Mouse (Mus musculus): ENCODE results near the gene Lilra6. TPM values are rescaled to one million over a fixed set of nuclear protein-coding genes. Genes with fewer than 3 reads are reported as not detected.
"Not testable (repeated sequence)": the region's sequence is repeated elsewhere in the genome, so short reads cannot be mapped to it uniquely, and the experiment has no call there.

Lilra6 gene
- total and polyA plus RNA-seq, 2 experiments from 2014 or later, result 0.14 TPM; not detected in 1

- ATAC-seq (ENCODE audit: insufficient read depth, low read depth) (no peak), DNase-seq (ENCODE audit: low spot score) (no peak)
- H3K36me3 ChIP-seq (replicated peaks; ENCODE audit: control insufficient read depth, insufficient read depth, low read length), result no peaks in the 10 kb centered on the region
- H3K9ac ChIP-seq (replicated peaks; ENCODE audit: low read depth, low read length), result no peak overlapping the region
- 62% methylated on average over 3 of the region's 3 CpGs for WGBS
- H3K4me3 ChIP-seq (ENCODE audit: low read depth, low read length), result no peak overlapping the region
- no peak overlapping the region for H3K4me2 ChIP-seq (ENCODE audit: low read depth, low read length)
- H3K27ac ChIP-seq (ENCODE audit: low read depth), result no peak overlapping the region
- TF ChIP-seq CTCF (IDR thresholded peaks at IDR 0.05; ENCODE audit: low read depth) (no peak), EP300 (IDR thresholded peaks at IDR 0.05; ENCODE audit: low read depth) (no peak)
- no peaks in the 10 kb centered on the region for H3K4me1 ChIP-seq (ENCODE audit: control insufficient read depth, insufficient read depth)
- no peaks in the 10 kb centered on the region for H3K27me3 ChIP-seq (ENCODE audit: control insufficient read depth, insufficient read depth, low read length)
- no peaks in the 10 kb centered on the region for H3K9me3 ChIP-seq (replicated peaks; ENCODE audit: control insufficient read depth, low read length)
These were observed 25.6 kb upstream of the Lilra6 start for GRCm38 (mm10) chr7:3940915-3941314.

DNA sequence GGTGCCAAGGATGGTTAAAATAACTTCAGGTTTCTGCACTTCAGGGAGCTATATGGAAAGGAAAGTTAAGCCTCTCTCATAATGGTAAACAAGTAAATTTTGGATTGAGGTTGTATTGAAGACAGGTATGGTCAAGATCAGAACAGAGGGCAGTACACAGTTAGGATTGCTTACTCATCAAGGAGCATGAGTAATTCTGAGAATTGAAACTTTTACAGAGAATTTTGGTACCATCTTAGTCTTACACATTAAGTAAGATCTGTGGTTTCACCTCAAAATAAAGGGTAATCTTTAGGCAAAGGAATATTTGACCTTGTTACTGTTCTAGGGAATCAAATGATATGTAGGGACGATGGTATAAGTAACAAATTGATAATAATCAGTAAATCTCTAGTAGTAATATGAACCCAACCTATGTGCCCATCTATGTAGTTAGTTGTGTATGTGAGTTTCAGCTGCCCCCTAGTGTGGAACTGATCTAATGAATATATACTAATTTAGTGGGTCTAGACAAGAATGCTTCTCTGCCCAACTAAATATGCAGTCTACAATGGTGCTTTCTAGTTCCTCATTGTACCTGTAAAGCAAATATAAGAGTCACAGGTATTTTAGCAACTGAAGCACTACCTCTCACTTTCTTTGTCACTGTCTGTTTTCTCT is 24.7 kb upstream of the Lilra6 start:
- no peak for TF ChIP-seq EP300 (IDR thresholded peaks at IDR 0.05; ENCODE audit: low read depth)
- TF ChIP-seq CTCF (IDR thresholded peaks at IDR 0.05; ENCODE audit: low read depth), result no peak
- H3K4me2 ChIP-seq (ENCODE audit: low read depth, low read length), result no peak overlapping the region
- no peaks in the 10 kb centered on the region for H3K27me3 ChIP-seq (ENCODE audit: control insufficient read depth, insufficient read depth, low read length)
- WGBS, result 44% methylated on average over 1 of the region's 1 CpGs
- no peaks in the 10 kb centered on the region for H3K9me3 ChIP-seq (replicated peaks; ENCODE audit: control insufficient read depth, low read length)
- no peak for DNase-seq (ENCODE audit: low spot score)
- H3K4me3 ChIP-seq (ENCODE audit: low read depth, low read length), result no peak overlapping the region
- no peaks in the 10 kb centered on the region for H3K36me3 ChIP-seq (replicated peaks; ENCODE audit: control insufficient read depth, insufficient read depth, low read length)
- no peak overlapping the region for H3K9ac ChIP-seq (replicated peaks; ENCODE audit: low read depth, low read length)
- no peak for ATAC-seq (ENCODE audit: insufficient read depth, low read depth)
- H3K4me1 ChIP-seq (ENCODE audit: control insufficient read depth, insufficient read depth), result no peaks in the 10 kb centered on the region
- no peak overlapping the region for H3K27ac ChIP-seq (ENCODE audit: low read depth)

- ATAC-seq (ENCODE audit: insufficient read depth, low read depth); H3K27ac ChIP-seq (ENCODE audit: low read depth); H3K27me3 ChIP-seq (ENCODE audit: control insufficient read depth, insufficient read depth, low read length); H3K4me2 ChIP-seq (ENCODE audit: low read depth, low read length); H3K4me1 ChIP-seq (ENCODE audit: control insufficient read depth, insufficient read depth); H3K9ac ChIP-seq (replicated peaks; ENCODE audit: low read depth, low read length); H3K9me3 ChIP-seq (replicated peaks; ENCODE audit: control insufficient read depth, low read length); DNase-seq (ENCODE audit: low spot score); H3K4me3 ChIP-seq (ENCODE audit: low read depth, low read length); H3K36me3 ChIP-seq (replicated peaks; ENCODE audit: control insufficient read depth, insufficient read depth, low read length): not testable (repeated sequence)
These were observed 20.2 kb upstream of the Lilra6 start for GRCm38 (mm10) chr7:3935473-3935872.

DNA sequence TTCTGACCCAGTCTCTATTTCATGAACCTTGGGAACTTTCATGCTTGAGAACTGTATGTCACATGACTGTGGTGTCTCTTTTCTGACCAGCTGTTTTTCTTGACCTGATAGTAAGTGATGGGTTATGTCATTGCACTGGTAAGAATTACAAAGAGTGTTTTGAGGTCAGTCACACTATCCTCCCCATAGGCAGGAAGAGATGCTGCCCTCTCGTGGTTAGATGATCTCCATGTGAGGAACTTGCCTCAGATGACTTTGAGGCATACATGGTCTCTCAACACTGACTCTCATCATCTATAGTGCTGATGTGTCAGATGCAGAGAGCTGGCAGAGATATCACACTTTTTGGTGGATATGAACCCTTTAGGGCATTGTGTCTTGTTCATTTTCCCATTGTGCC is 11.6 kb downstream of the Lilra6 start:
- ATAC-seq (ENCODE audit: insufficient read depth, low read depth), result no peak
- WGBS, result 7% methylated on average over 1 of the region's 1 CpGs
- Histone ChIP-seq H3K4me1 (ENCODE audit: control insufficient read depth, insufficient read depth) (no peaks in the 10 kb centered on the region), H3K9me3 (replicated peaks; ENCODE audit: control insufficient read depth, low read length) (no peaks in the 10 kb centered on the region), H3K27me3 (ENCODE audit: control insufficient read depth, insufficient read depth, low read length) (no peaks in the 10 kb centered on the region), H3K4me3 (ENCODE audit: low read depth, low read length) (no peak overlapping the region), H3K4me2 (ENCODE audit: low read depth, low read length) (no peak overlapping the region), H3K9ac (replicated peaks; ENCODE audit: low read depth, low read length) (no peak overlapping the region), H3K36me3 (replicated peaks; ENCODE audit: control insufficient read depth, insufficient read depth, low read length) (no peaks in the 10 kb centered on the region), H3K27ac (ENCODE audit: low read depth) (no peak overlapping the region)
- TF ChIP-seq EP300 (IDR thresholded peaks at IDR 0.05; ENCODE audit: low read depth) (no peak), CTCF (IDR thresholded peaks at IDR 0.05; ENCODE audit: low read depth) (no peak)
- DNase-seq (ENCODE audit: low spot score), result no peak

GRCm38 (mm10) chr7:3898036-3898590 is 17.2 kb downstream of the Lilra6 start, which contains the start of gene Gm14548:
Gene Gm14548 (minus strand): TSS chr7:3898120.
- not testable (repeated sequence) for ATAC-seq (ENCODE audit: insufficient read depth, low read depth); H3K9me3 ChIP-seq (replicated peaks; ENCODE audit: control insufficient read depth, low read length); H3K27me3 ChIP-seq (ENCODE audit: control insufficient read depth, insufficient read depth, low read length); H3K9ac ChIP-seq (replicated peaks; ENCODE audit: low read depth, low read length); H3K27ac ChIP-seq (ENCODE audit: low read depth); H3K36me3 ChIP-seq (replicated peaks; ENCODE audit: control insufficient read depth, insufficient read depth, low read length); H3K4me3 ChIP-seq (ENCODE audit: low read depth, low read length); H3K4me2 ChIP-seq (ENCODE audit: low read depth, low read length); H3K4me1 ChIP-seq (ENCODE audit: control insufficient read depth, insufficient read depth); DNase-seq (ENCODE audit: low spot score)
- WGBS, result 27% methylated on average over 3 of the region's 3 CpGs

- not testable (repeated sequence) for H3K4me1 ChIP-seq (ENCODE audit: control insufficient read depth, insufficient read depth); DNase-seq (ENCODE audit: low spot score)
- no CpG with 5 or more reads among the region's 1 CpGs for WGBS
These were observed 40.3 kb downstream of the Lilra6 start for GRCm38 (mm10) chr7:3875032-3875431.

More at GRCm38 (mm10) chr7:3875032-3875431, 40.3 kb downstream of the Lilra6 start:
- not testable (repeated sequence) for H3K27me3 ChIP-seq (ENCODE audit: control insufficient read depth, insufficient read depth, low read length); H3K9me3 ChIP-seq (replicated peaks; ENCODE audit: control insufficient read depth, low read length); ATAC-seq (ENCODE audit: insufficient read depth, low read depth); H3K4me3 ChIP-seq (ENCODE audit: low read depth, low read length); H3K4me2 ChIP-seq (ENCODE audit: low read depth, low read length); H3K9ac ChIP-seq (replicated peaks; ENCODE audit: low read depth, low read length); H3K27ac ChIP-seq (ENCODE audit: low read depth); H3K36me3 ChIP-seq (replicated peaks; ENCODE audit: control insufficient read depth, insufficient read depth, low read length)

Other genes with a start within 250 kb of the Lilra6 start
- 6.0 and 11.9 TPM in 2 replicates for gene Leng1, start 249.7 kb downstream of the Lilra6 start, total RNA-seq (2014; rRNA removed; ENCODE audit: low replicate concordance)
- gene Leng1, start 249.7 kb downstream of the Lilra6 start, polyA plus RNA-seq (2015; fragmentation: Nextera tagmentation; extraction: Ambion mirVana), result 23.9 and 25.4 TPM in 2 replicates
- gene Tmc4, start 237.9 kb downstream of the Lilra6 start, total RNA-seq (2014; rRNA removed; ENCODE audit: low replicate concordance), result 0.31 and 0.99 TPM in 2 replicates
- 2.3 and 3.2 TPM in 2 replicates for gene Tmc4, start 237.9 kb downstream of the Lilra6 start, polyA plus RNA-seq (2015; fragmentation: Nextera tagmentation; extraction: Ambion mirVana)
- 289 and 303 TPM in 2 replicates for gene Tsen34, start 222.6 kb downstream of the Lilra6 start, total RNA-seq (2014; rRNA removed; ENCODE audit: low replicate concordance)
- gene Tsen34, start 222.6 kb downstream of the Lilra6 start, polyA plus RNA-seq (2015; fragmentation: Nextera tagmentation; extraction: Ambion mirVana), result 170 and 183 TPM in 2 replicates
- 33.7 and 48.4 TPM in 2 replicates for gene Mboat7, start 222.0 kb downstream of the Lilra6 start, total RNA-seq (2014; rRNA removed; ENCODE audit: low replicate concordance)
- gene Mboat7, start 222.0 kb downstream of the Lilra6 start, polyA plus RNA-seq (2015; fragmentation: Nextera tagmentation; extraction: Ambion mirVana), result 19.6 and 20.3 TPM in 2 replicates
- gene Rps9, start 211.5 kb downstream of the Lilra6 start, total RNA-seq (2014; rRNA removed; ENCODE audit: low replicate concordance), result 785 and 888 TPM in 2 replicates
- 816 and 864 TPM in 2 replicates for gene Rps9, start 211.5 kb downstream of the Lilra6 start, polyA plus RNA-seq (2015; fragmentation: Nextera tagmentation; extraction: Ambion mirVana)
- 0.81 and 5.5 TPM in 2 replicates for gene Pirb, start 195.1 kb downstream of the Lilra6 start, total RNA-seq (2014; rRNA removed; ENCODE audit: low replicate concordance)
- gene Pirb, start 195.1 kb downstream of the Lilra6 start, polyA plus RNA-seq (2015; fragmentation: Nextera tagmentation; extraction: Ambion mirVana), result 0.72 and 0.73 TPM in 2 replicates
- gene Gm15448, start 89.8 kb downstream of the Lilra6 start, total RNA-seq (2014; rRNA removed; ENCODE audit: low replicate concordance), result not detected in 2 replicates
- not detected in 2 replicates for gene Gm15448, start 89.8 kb downstream of the Lilra6 start, polyA plus RNA-seq (2015; fragmentation: Nextera tagmentation; extraction: Ambion mirVana)
- not detected in 2 replicates for gene Pira2, start 70.5 kb downstream of the Lilra6 start, total RNA-seq (2014; rRNA removed; ENCODE audit: low replicate concordance)
- gene Pira2, start 70.5 kb downstream of the Lilra6 start, polyA plus RNA-seq (2015; fragmentation: Nextera tagmentation; extraction: Ambion mirVana), result 0.10 and 0.11 TPM in 2 replicates
- gene Gm14548, start 17.4 kb downstream of the Lilra6 start, total RNA-seq (2014; rRNA removed; ENCODE audit: low replicate concordance), result 1.2 and 1.3 TPM in 2 replicates
- gene Gm14548, start 17.4 kb downstream of the Lilra6 start, polyA plus RNA-seq (2015; fragmentation: Nextera tagmentation; extraction: Ambion mirVana), result 0.05 and 0.07 TPM in 2 replicates
- gene Lair1, start 147.7 kb upstream of the Lilra6 start, total RNA-seq (2014; rRNA removed; ENCODE audit: low replicate concordance), result 1.7 and 3.7 TPM in 2 replicates
- gene Lair1, start 147.7 kb upstream of the Lilra6 start, polyA plus RNA-seq (2015; fragmentation: Nextera tagmentation; extraction: Ambion mirVana), result 0.98 and 1.1 TPM in 2 replicates
- 4.2 and 5.0 TPM in 2 replicates for gene Ttyh1, start 203.9 kb upstream of the Lilra6 start, total RNA-seq (2014; rRNA removed; ENCODE audit: low replicate concordance)
- 0.45 and 1.1 TPM in 2 replicates for gene Ttyh1, start 203.9 kb upstream of the Lilra6 start, polyA plus RNA-seq (2015; fragmentation: Nextera tagmentation; extraction: Ambion mirVana)
- gene Leng8, start 221.5 kb upstream of the Lilra6 start, total RNA-seq (2014; rRNA removed; ENCODE audit: low replicate concordance), result 112 and 139 TPM in 2 replicates
- gene Leng8, start 221.5 kb upstream of the Lilra6 start, polyA plus RNA-seq (2015; fragmentation: Nextera tagmentation; extraction: Ambion mirVana), result 12.9 and 16.0 TPM in 2 replicates
- gene Leng9, start 234.9 kb upstream of the Lilra6 start, total RNA-seq (2014; rRNA removed; ENCODE audit: low replicate concordance), result 0.27 and 3.1 TPM in 2 replicates
- gene Leng9, start 234.9 kb upstream of the Lilra6 start, polyA plus RNA-seq (2015; fragmentation: Nextera tagmentation; extraction: Ambion mirVana), result 3.6 and 3.8 TPM in 2 replicates
- gene Cdc42ep5, start 249.4 kb upstream of the Lilra6 start, total RNA-seq (2014; rRNA removed; ENCODE audit: low replicate concordance), result 34.0 and 37.4 TPM in 2 replicates
- gene Cdc42ep5, start 249.4 kb upstream of the Lilra6 start, polyA plus RNA-seq (2015; fragmentation: Nextera tagmentation; extraction: Ambion mirVana), result 21.0 and 25.0 TPM in 2 replicates

Data from heart, postnatal 0 days (tissue).